Mouse (Mus musculus) CD4-positive, CD25-positive, alpha-beta regulatory T cell, adult 2 months (primary cell): ENCODE results near the gene Zscan4-ps1.
"Not testable (repeated sequence)": the region's sequence is repeated elsewhere in the genome, so short reads cannot be mapped to it uniquely, and the experiment has no call there.

Experiments used
- DNase-seq: peaks from one replicate; pipeline ENCODE4 v3.0.0-alpha.2; 2012; ENCODE audit warnings: low read depth, low spot score

Gene Zscan4-ps1

GRCm38 (mm10) chr7:11069591-11069990, at the start of gene Zscan4-ps1:
Zscan4-ps1 (minus strand) TSS chr7:11069691.
- not testable (repeated sequence) for DNase-seq
